16 mouse cellular contexts compared by ENCODE assay signal in the genomic region with DNA sequence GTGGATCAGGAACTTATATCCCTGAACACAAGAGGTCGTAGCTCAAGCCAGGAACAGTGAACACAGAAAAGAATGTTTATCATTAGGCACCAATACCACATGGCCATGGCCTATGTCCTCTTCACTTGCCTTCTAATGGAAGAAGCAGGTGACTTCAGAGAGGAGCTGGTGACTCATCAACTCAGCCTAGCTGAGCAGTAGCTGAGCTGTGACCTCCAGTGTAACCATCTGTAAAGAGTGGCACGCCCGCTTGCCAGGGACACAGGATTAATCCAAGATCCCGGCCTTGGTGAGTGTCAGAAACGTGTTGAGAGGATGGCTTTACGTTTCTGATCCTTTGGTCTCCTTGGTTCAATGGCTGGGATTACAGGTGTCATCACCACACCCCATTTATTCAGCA.
DNase-seq lines count a peak whose midpoint lies in the region; ATAC-seq lines count a peak whose summit lies in the region.
"Had no signal": no experiment of that assay in that cellular context is flagged by ENCODE, and none has a peak within 500 bp of the region (broad histone marks: within the 10 kb centered on the region; RNA-seq: fewer than 3 reads in every experiment).

No protein-coding gene starts in this region.

- H3K27ac ChIP-seq in intestine, embryonic 15.5 days: no peak overlapping the region
- H3K27ac ChIP-seq in kidney, embryonic 16.5 days (ENCODE audit: low read length): peak overlapping the region; percentile 38; the same call in 1 of the 2 replicates
- H3K27ac ChIP-seq in midbrain, embryonic 16.5 days (ENCODE audit: low read length): no peak overlapping the region
- H3K27ac ChIP-seq: limb, embryonic 12.5 days had no signal

- no peak overlapping the region for H3K9ac ChIP-seq in intestine, embryonic 15.5 days
- H3K9ac ChIP-seq in kidney, embryonic 16.5 days (replicated peaks; ENCODE audit: low read length): no peak overlapping the region
- H3K9ac ChIP-seq in midbrain, embryonic 16.5 days (ENCODE audit: low read depth, low read length): no peak overlapping the region
- H3K9ac ChIP-seq: limb, embryonic 12.5 days; lung, embryonic 14.5 days had no signal

- H3K4me2 ChIP-seq in intestine, embryonic 15.5 days (replicated peaks): no peak overlapping the region
- H3K4me2 ChIP-seq in kidney, embryonic 16.5 days (replicated peaks; ENCODE audit: low read depth, low read length): no peak overlapping the region
- no peak overlapping the region for H3K4me2 ChIP-seq in midbrain, embryonic 16.5 days (ENCODE audit: low read length)
- H3K4me2 ChIP-seq: limb, embryonic 12.5 days; lung, embryonic 14.5 days had no signal

- H3K27me3 ChIP-seq in intestine, embryonic 15.5 days (replicated peaks): no peaks in the 10 kb centered on the region
- H3K27me3 ChIP-seq in kidney, embryonic 16.5 days (ENCODE audit: insufficient read depth, low read length): no peaks in the 10 kb centered on the region
- H3K27me3 ChIP-seq in midbrain, embryonic 16.5 days (ENCODE audit: control insufficient read depth, insufficient read depth, low read depth, low read length): no peaks in the 10 kb centered on the region
- H3K27me3 ChIP-seq: limb, embryonic 12.5 days had no signal

- H3K9me3 ChIP-seq in intestine, embryonic 15.5 days: no peaks in the 10 kb centered on the region
- no peaks in the 10 kb centered on the region for H3K9me3 ChIP-seq in kidney, embryonic 16.5 days (ENCODE audit: low read length)
- no peaks in the 10 kb centered on the region for H3K9me3 ChIP-seq in midbrain, embryonic 16.5 days (replicated peaks; ENCODE audit: control insufficient read depth, low read length, poor library complexity, severe bottlenecking)
- H3K9me3 ChIP-seq: limb, embryonic 12.5 days; megakaryocyte, embryonic 14.5 days had no signal

- WGBS in intestine, embryonic 15.5 days: 65% methylated on average over 6 of the region's 6 CpGs
- WGBS in kidney, embryonic 16.5 days: 41% methylated on average over 6 of the region's 6 CpGs
- 73% methylated on average over 6 of the region's 6 CpGs for WGBS in midbrain, embryonic 16.5 days

- peak; percentile 48; the same call in 1 of the 2 replicates for ATAC-seq in intestine, embryonic 15.5 days
- peak; percentile 80 for ATAC-seq in kidney, embryonic 16.5 days (ENCODE audit: low FRiP score, low TSS enrichment)
- ATAC-seq in midbrain, embryonic 16.5 days: no peak
- ATAC-seq: inflammation-experienced regulatory T-cells, adult 6 months had no signal

- H3K4me1 ChIP-seq in intestine, embryonic 15.5 days (replicated peaks): no peaks in the 10 kb centered on the region
- peaks cover 13% of the 10 kb centered on the region; the same call in 1 of the 2 replicates for H3K4me1 ChIP-seq in kidney, embryonic 16.5 days (ENCODE audit: insufficient read depth, low read length)
- peaks cover 5% of the 10 kb centered on the region for H3K4me1 ChIP-seq in midbrain, embryonic 16.5 days (ENCODE audit: control insufficient read depth, insufficient read depth, low read length)
- H3K4me1 ChIP-seq: limb, embryonic 12.5 days had no signal

- peak; percentile 22 for DNase-seq in cerebellum, adult 9-11 months
- DNase-seq in cerebellum, adult 11-12 months: no peak
- peak; percentile 68 for DNase-seq in MN1 (ENCODE audit: low spot score)
- no peak for DNase-seq in embryo, embryonic 9.5 days (ENCODE audit: extremely low spot score)
- DNase-seq in frontal cortex, postnatal 10 days (ENCODE audit: low spot score in 2 of 2): no peak
- DNase-seq: B cell, adult 2 months; cerebellum, postnatal 10 days; layer of hippocampus, postnatal 36 days; right cerebral cortex, adult 18-20 months had no signal

- H3K36me3 ChIP-seq in intestine, embryonic 15.5 days: no peaks in the 10 kb centered on the region
- H3K36me3 ChIP-seq in kidney, embryonic 16.5 days (ENCODE audit: insufficient read depth, low read length): no peaks in the 10 kb centered on the region
- no peaks in the 10 kb centered on the region for H3K36me3 ChIP-seq in midbrain, embryonic 16.5 days (ENCODE audit: control insufficient read depth, insufficient read depth, low read length)
- H3K36me3 ChIP-seq: limb, embryonic 12.5 days had no signal

- H3K4me3 ChIP-seq in intestine, embryonic 15.5 days (replicated peaks): no peak overlapping the region
- no peak overlapping the region for H3K4me3 ChIP-seq in kidney, embryonic 16.5 days (ENCODE audit: low read length)
- H3K4me3 ChIP-seq in midbrain, embryonic 16.5 days (ENCODE audit: low read depth, low read length): no peak overlapping the region
- H3K4me3 ChIP-seq: limb, embryonic 12.5 days; megakaryocyte, embryonic 14.5 days had no signal

Comparison
In these comparisons a context has a peak if more than half of its experiments do, and no peak if none do; other contexts are left out.
1. DNase-seq: peak in cerebellum, adult 9-11 months (single experiment) and MN1 (single experiment); none in cerebellum, adult 11-12 months (single experiment), embryo, embryonic 9.5 days (single experiment) and frontal cortex, postnatal 10 days (0 of 2).